Mouse (Mus musculus): ENCODE data around the gene Usp38. TPM values are rescaled to one million over a fixed set of nuclear protein-coding genes. Genes with fewer than 3 reads are reported as not detected.

Usp38 gene
- total and polyA plus RNA-seq, 2 experiments, result 5.2 to 14.0 TPM

DNA sequence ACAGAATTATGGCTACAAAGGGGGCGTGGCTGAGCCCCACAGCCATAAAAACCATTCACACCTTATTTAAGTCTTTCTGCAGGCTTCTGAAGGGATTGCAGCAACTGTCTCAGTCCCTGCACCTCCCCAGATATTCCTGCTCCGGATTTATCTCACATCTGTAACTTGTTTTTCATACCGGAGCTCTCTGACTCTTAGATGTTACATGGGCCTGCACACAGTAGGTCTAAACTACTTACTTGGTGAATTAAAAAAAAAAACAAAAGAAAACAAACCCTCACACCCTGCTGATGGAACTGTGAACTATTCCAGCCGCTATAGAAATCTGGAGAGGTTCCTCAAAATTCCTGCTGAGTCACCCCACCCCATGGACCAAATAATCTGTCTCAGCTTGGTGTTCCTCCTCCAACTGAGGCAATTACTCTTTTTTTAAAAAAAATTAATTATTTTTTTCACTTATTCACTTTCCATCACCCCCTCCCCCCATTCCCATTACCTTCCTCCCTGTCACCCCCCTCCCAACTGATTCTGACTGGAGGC is 53.6 kb downstream of the Usp38 start:
- Histone ChIP-seq H3K36me3 (ENCODE audit: control insufficient read depth, insufficient read depth, low read length) (no peaks in the 10 kb centered on the region), H3K4me1 (ENCODE audit: control insufficient read depth, insufficient read depth, low read length) (no peaks in the 10 kb centered on the region), H3K27ac (replicated peaks; ENCODE audit: insufficient read depth, low read depth, low read length) (no peak overlapping the region), H3K9ac (ENCODE audit: low read depth, low read length) (no peak overlapping the region), H3K27me3 (ENCODE audit: control insufficient read depth, insufficient read depth, low read length) (no peaks in the 10 kb centered on the region), H3K4me3 (ENCODE audit: insufficient read depth, low read depth, low read length) (no peak overlapping the region), H3K79me2 (ENCODE audit: control insufficient read depth, insufficient read depth, low read length) (no peaks in the 10 kb centered on the region)
- 79% methylated on average over 4 of the region's 4 CpGs for WGBS
- no peak for TF ChIP-seq CTCF (IDR thresholded peaks at IDR 0.05; ENCODE audit: low read depth, low read length)
- TF ChIP-seq POLR2A (IDR thresholded peaks at IDR 0.05; ENCODE audit: extremely low read depth, insufficient read depth, low read length), result no peak
- no peak for DNase-seq (ENCODE audit: extremely low read depth, low read depth, low spot score)

DNA sequence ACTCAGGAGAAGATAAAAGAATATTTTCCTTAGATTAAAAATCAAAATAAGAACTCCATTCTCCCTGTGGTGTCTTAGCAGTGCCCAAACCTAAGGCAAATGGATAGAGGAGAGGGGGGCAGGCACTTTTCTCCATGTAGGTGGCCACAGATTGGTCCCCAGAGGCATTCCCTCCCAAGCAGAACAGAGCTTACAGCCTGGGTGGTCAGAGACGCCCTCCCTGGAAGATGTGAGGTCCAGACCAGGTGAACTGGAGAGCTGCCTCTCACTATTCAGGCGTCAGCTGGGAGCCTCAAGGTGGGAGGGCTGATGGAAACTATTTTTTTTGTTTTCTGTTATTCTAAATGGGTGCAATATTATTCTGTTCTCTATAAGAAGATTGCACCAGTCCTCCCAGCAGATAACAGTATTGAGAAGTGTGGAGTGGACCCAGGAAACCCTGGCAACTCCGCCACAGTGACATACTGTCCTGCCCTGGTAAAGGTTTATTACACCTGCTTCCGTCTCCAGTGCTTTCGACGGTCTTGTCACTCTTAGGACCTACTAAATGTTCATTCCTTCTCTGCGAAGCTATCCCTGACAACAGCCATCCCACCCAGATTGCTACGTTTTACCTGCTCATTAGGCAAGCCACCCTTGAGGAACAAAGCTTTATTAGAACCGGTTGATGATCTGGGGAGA is 55.0 kb downstream of the Usp38 start:
- WGBS, result 86% methylated on average over 9 of the region's 9 CpGs
- Histone ChIP-seq H3K27ac (replicated peaks; ENCODE audit: insufficient read depth, low read depth, low read length) (no peak overlapping the region), H3K27me3 (ENCODE audit: control insufficient read depth, insufficient read depth, low read length) (no peaks in the 10 kb centered on the region), H3K36me3 (ENCODE audit: control insufficient read depth, insufficient read depth, low read length) (no peaks in the 10 kb centered on the region), H3K9ac (ENCODE audit: low read depth, low read length) (no peak overlapping the region), H3K4me1 (ENCODE audit: control insufficient read depth, insufficient read depth, low read length) (no peaks in the 10 kb centered on the region), H3K79me2 (ENCODE audit: control insufficient read depth, insufficient read depth, low read length) (no peaks in the 10 kb centered on the region), H3K4me3 (ENCODE audit: insufficient read depth, low read depth, low read length) (no peak overlapping the region)
- TF ChIP-seq CTCF (IDR thresholded peaks at IDR 0.05; ENCODE audit: low read depth, low read length) (no peak), POLR2A (IDR thresholded peaks at IDR 0.05; ENCODE audit: extremely low read depth, insufficient read depth, low read length) (no peak)
- DNase-seq (ENCODE audit: extremely low read depth, low read depth, low spot score), result no peak

DNA sequence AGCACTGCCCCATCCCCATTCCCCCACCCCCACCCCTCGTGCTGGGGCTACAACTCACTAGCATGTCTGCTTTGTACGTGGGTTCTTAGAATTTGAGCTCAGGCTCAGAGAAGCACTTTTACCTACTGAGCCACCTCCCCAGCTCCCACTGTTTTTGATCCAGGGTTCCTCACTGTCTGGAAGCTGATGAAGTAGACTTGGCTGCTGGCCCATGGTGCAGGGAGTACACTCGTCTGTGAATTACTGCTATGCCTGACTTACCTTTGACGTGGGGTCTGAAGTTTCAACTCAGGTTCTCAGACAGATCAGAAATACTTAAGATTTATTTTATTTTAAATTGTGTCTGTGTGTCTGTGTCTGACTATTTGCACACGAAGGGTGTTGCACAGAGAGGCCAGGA is 57.0 kb downstream of the Usp38 start:
- no peak overlapping the region for H3K4me3 ChIP-seq (ENCODE audit: insufficient read depth, low read depth, low read length)
- no peaks in the 10 kb centered on the region for H3K4me1 ChIP-seq (ENCODE audit: control insufficient read depth, insufficient read depth, low read length)
- H3K27ac ChIP-seq (replicated peaks; ENCODE audit: insufficient read depth, low read depth, low read length), result no peak overlapping the region
- no peaks in the 10 kb centered on the region for H3K36me3 ChIP-seq (ENCODE audit: control insufficient read depth, insufficient read depth, low read length)
- DNase-seq (ENCODE audit: extremely low read depth, low read depth, low spot score), result no peak
- no peaks in the 10 kb centered on the region for H3K79me2 ChIP-seq (ENCODE audit: control insufficient read depth, insufficient read depth, low read length)
- 83% methylated on average over 5 of the region's 5 CpGs for WGBS
- no peaks in the 10 kb centered on the region for H3K27me3 ChIP-seq (ENCODE audit: control insufficient read depth, insufficient read depth, low read length)
- H3K9ac ChIP-seq (ENCODE audit: low read depth, low read length), result no peak overlapping the region
- TF ChIP-seq POLR2A (IDR thresholded peaks at IDR 0.05; ENCODE audit: extremely low read depth, insufficient read depth, low read length) (no peak), CTCF (IDR thresholded peaks at IDR 0.05; ENCODE audit: low read depth, low read length) (no peak)

DNA sequence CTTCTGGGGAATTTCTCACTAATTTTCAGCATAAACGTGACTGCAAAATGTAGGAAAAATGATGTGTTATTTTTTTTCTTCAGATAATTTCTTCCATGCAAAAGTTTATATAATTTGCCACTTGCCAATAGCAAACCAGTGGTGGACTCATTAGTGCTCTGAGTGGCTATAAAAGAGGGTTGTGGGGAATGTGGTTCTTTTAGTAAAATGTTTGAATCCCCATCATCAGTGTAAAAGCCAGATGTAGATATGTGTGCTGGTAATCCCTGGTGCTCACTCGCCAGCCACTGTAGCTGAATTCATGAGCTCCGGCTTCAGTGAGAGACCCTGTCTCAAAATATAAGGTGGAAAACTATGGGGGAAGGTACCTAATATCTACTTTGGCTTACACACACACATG is 61.8 kb downstream of the Usp38 start:
- no peak overlapping the region for H3K9ac ChIP-seq (ENCODE audit: low read depth, low read length)
- H3K79me2 ChIP-seq (ENCODE audit: control insufficient read depth, insufficient read depth, low read length), result no peaks in the 10 kb centered on the region
- no peak for DNase-seq (ENCODE audit: extremely low read depth, low read depth, low spot score)
- TF ChIP-seq CTCF (IDR thresholded peaks at IDR 0.05; ENCODE audit: low read depth, low read length) (no peak), POLR2A (IDR thresholded peaks at IDR 0.05; ENCODE audit: extremely low read depth, insufficient read depth, low read length) (no peak)
- H3K4me3 ChIP-seq (ENCODE audit: insufficient read depth, low read depth, low read length), result no peak overlapping the region
- H3K36me3 ChIP-seq (ENCODE audit: control insufficient read depth, insufficient read depth, low read length), result no peaks in the 10 kb centered on the region
- no peak overlapping the region for H3K27ac ChIP-seq (replicated peaks; ENCODE audit: insufficient read depth, low read depth, low read length)
- H3K27me3 ChIP-seq (ENCODE audit: control insufficient read depth, insufficient read depth, low read length), result no peaks in the 10 kb centered on the region
- peaks cover 7% of the 10 kb centered on the region; the same call in 1 of the 2 replicates for H3K4me1 ChIP-seq (ENCODE audit: control insufficient read depth, insufficient read depth, low read length)
- WGBS, result 80% methylated on average over 3 of the region's 3 CpGs

DNA sequence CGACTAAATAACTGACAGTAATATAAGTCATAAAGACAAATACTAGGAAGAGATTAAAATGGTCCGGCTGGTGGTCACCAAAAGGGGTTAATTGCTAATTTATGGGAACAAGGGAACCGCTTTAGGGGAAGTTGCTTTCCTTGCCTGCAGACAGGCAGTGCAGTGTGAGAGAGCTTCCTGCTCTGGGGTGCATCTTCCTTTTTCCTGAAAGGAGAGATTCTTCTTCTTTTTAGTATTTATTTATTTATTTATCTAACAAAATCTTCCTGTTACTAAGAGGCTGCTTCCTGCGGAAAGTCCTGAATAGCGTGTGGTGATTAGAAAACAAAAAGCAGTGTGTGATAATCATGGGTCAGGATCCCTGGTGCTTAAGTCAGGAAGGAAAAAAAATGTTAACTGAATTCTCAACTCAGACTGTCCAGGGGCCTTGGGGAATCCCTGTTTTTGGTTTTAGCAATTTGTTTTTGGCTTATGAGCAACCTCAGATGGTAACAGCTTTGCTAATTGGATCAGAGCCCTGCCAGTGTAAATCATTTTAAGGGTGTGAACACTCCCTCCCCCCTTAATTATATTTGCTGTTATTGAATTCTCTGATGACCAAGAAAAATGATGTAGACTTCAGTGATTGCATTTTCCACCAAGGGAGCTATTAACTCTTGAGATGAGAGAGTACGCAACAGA is 62.4 kb downstream of the Usp38 start:
- DNase-seq (ENCODE audit: extremely low read depth, low read depth, low spot score), result peak; percentile 37
- Histone ChIP-seq H3K36me3 (ENCODE audit: control insufficient read depth, insufficient read depth, low read length) (no peaks in the 10 kb centered on the region), H3K27ac (replicated peaks; ENCODE audit: insufficient read depth, low read depth, low read length) (peak overlapping the region; percentile 63), H3K4me1 (ENCODE audit: control insufficient read depth, insufficient read depth, low read length) (peaks cover 7% of the 10 kb centered on the region; the same call in 1 of the 2 replicates), H3K9ac (ENCODE audit: low read depth, low read length) (no peak overlapping the region), H3K27me3 (ENCODE audit: control insufficient read depth, insufficient read depth, low read length) (no peaks in the 10 kb centered on the region), H3K79me2 (ENCODE audit: control insufficient read depth, insufficient read depth, low read length) (no peaks in the 10 kb centered on the region), H3K4me3 (ENCODE audit: insufficient read depth, low read depth, low read length) (no peak overlapping the region)
- 68% methylated on average over 6 of the region's 6 CpGs for WGBS
- TF ChIP-seq CTCF (IDR thresholded peaks at IDR 0.05; ENCODE audit: low read depth, low read length) (no peak), POLR2A (IDR thresholded peaks at IDR 0.05; ENCODE audit: extremely low read depth, insufficient read depth, low read length) (no peak)

Data from liver, adult 2 months (tissue).